Mouse (Mus musculus) thymus, adult 2 months (tissue): ENCODE measurements around the gene Ankle1. TPM values are rescaled to one million over a fixed set of nuclear protein-coding genes. Genes with fewer than 3 reads are reported as not detected.

Experiments
- DNase-seq: peaks from one replicate; pipeline ENCODE4 v3.0.0; 2021
- H3K27ac ChIP-seq: fragments of 200-500 bp; 2 replicates; pipeline ENCODE4 v1.5.1; 2012; ENCODE audit warnings: low read length, control low read depth; ENCODE audit not compliant: control insufficient read depth, insufficient read depth
- H3K27me3 ChIP-seq: fragments of 200-500 bp; 2 replicates; pipeline ENCODE4 v1.6.1; 2012; ENCODE audit warnings: mild to moderate bottlenecking, low read length, moderate library complexity, mixed read lengths; ENCODE audit not compliant: control insufficient read depth, insufficient read depth
- H3K36me3 ChIP-seq: fragments of 200-500 bp; 2 replicates; pipeline ENCODE4 v1.6.1; 2012; ENCODE audit warnings: mild to moderate bottlenecking, low read length, moderate library complexity; ENCODE audit not compliant: control insufficient read depth, insufficient read depth
- H3K4me1 ChIP-seq: fragments of 200-500 bp; replicated peaks from 2 replicates; pipeline ENCODE4 v1.6.1; 2012; ENCODE audit warnings: low read length; ENCODE audit not compliant: control insufficient read depth, insufficient read depth
- H3K4me3 ChIP-seq: fragments of 200-500 bp; 2 replicates; pipeline ENCODE4 v1.5.1; 2012; ENCODE audit warnings: mild to moderate bottlenecking, low read length, control low read depth, moderate library complexity; ENCODE audit not compliant: control insufficient read depth, insufficient read depth
- CTCF ChIP-seq: fragments of 200-500 bp; IDR thresholded peaks from 2 replicates; pipeline ENCODE4 v1.5.1; 2012; ENCODE audit warnings: mild to moderate bottlenecking, control low read depth, low read length, moderate library complexity, borderline replicate concordance; ENCODE audit not compliant: control insufficient read depth, poor library complexity, insufficient read depth; ENCODE audit errors: extremely low read depth
- POLR2A ChIP-seq: fragments of 200-500 bp; IDR thresholded peaks from 2 replicates; pipeline ENCODE4 v1.6.1; 2012; ENCODE audit warnings: mild to moderate bottlenecking, low read length, control low read depth, moderate library complexity; ENCODE audit not compliant: control insufficient read depth, poor library complexity, insufficient read depth; ENCODE audit errors: extremely low read depth
- WGBS: fragments of 180-500 bp; shearing (Covaris S2); methylation state at CpG from one replicate; pipeline ENCODE4 v1.1.7; 2018; 5-methylcytosine and 5-hydroxymethylcytosine counted together
- polyA plus RNA-seq: library from polyadenylated mRNA; depleted of rRNA; stranded (reverse); fragments of >200 nt; gene quantifications from 2 replicates; pipeline ENCODE4 v1.2.3, GENCODE M21; 2012

Ankle1 gene
- polyA plus RNA-seq, 1 experiment: 60.0 TPM

DNA sequence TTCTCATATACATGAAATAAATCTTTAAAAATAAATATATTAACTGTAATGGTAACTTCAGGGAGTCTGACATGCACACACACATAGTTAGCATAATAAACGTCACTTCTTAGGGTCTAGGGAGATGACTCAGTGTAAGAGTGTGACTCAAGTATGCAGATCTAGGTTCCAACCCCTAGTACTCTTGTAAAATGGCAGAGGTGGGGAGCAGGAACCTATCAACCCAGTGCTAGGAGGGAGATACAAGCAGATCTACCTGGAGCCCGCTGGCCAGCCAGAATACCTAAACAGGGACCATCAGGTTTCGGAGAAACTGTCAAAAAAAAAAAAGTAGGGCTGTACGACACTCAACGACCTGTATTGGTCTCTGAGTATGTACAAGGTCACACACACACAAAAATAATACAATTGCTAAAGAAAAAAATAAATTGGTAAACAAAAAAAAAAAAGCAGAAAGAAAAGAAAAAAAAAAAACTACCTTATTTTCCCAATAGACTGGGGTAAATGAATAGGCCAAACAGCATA lies 35.0 kb upstream of the Ankle1 start:
- Histone ChIP-seq H3K27me3 (no peaks in the 10 kb centered on the region), H3K27ac (no peak overlapping the region), H3K4me3 (no peak overlapping the region), H3K36me3 (no peaks in the 10 kb centered on the region), H3K4me1 (peaks cover 20% of the 10 kb centered on the region)
- no peak for TF ChIP-seq POLR2A
- TF ChIP-seq CTCF: no peak
- WGBS: 28% methylated on average over 5 of the region's 5 CpGs
- DNase-seq: no peak

- peak; percentile 95 for TF ChIP-seq POLR2A
- peak; percentile 100 for TF ChIP-seq CTCF
- Histone ChIP-seq H3K36me3 (no peaks in the 10 kb centered on the region), H3K27ac (peak within 1 kb of the TSS; percentile 13)
These were observed 34.5 kb upstream of the Ankle1 start, which contains the start of gene Ocel1 for GRCm38 (mm10) chr8:71371236-71371848. Gene Ocel1 (plus strand): TSS chr8:71371298.

GRCm38 (mm10) chr8:71372427-71372826 lies 33.4 kb upstream of the Ankle1 start:
- no peak for TF ChIP-seq POLR2A
- DNase-seq: no peak

More at GRCm38 (mm10) chr8:71371236-71371848, 34.5 kb upstream of the Ankle1 start, which contains the start of gene Ocel1:
- Histone ChIP-seq H3K4me3 (peak within 1 kb of the TSS; percentile 62), H3K27me3 (no peaks in the 10 kb centered on the region), H3K4me1 (peaks cover 25% of the 10 kb centered on the region)
- DNase-seq: peak; percentile 97
- WGBS: under 1% methylated on average over 68 of the region's 68 CpGs

DNA sequence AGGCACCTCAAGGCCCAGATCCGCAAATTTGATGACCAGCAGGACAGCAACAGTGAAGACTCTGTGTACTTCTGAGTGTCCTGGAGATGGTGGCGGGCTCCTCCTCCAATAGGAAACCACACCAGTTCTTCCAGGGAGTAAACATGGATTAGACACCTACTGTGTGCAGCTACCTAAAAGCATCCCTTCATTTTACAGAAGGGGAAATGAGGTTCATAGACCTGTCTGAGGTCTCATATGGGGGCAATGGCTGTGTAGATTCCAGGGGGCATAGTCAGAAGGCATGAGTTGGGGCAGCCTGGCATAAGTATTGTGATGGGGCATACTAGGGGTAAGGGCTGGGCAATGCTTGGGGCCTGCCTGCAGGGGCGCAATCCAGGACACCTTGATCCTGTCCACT lies 32.8 kb upstream of the Ankle1 start:
- Histone ChIP-seq H3K36me3 (no peaks in the 10 kb centered on the region), H3K4me3 (no peak overlapping the region), H3K4me1 (peaks cover 21% of the 10 kb centered on the region), H3K27me3 (no peaks in the 10 kb centered on the region), H3K27ac (no peak overlapping the region)
- TF ChIP-seq CTCF (no peak), POLR2A (no peak)
- no peak for DNase-seq
- 97% methylated on average over 3 of the region's 3 CpGs for WGBS

More at GRCm38 (mm10) chr8:71372427-71372826, 33.4 kb upstream of the Ankle1 start:
- 97% methylated on average over 12 of the region's 12 CpGs for WGBS
- Histone ChIP-seq H3K27me3 (no peaks in the 10 kb centered on the region), H3K4me1 (peaks cover 26% of the 10 kb centered on the region), H3K36me3 (no peaks in the 10 kb centered on the region), H3K4me3 (no peak overlapping the region), H3K27ac (no peak overlapping the region)

GRCm38 (mm10) chr8:71374616-71375206 lies 31.1 kb upstream of the Ankle1 start:
- H3K36me3 ChIP-seq: no peaks in the 10 kb centered on the region
- H3K4me1 ChIP-seq: peaks cover 18% of the 10 kb centered on the region
- no peak for TF ChIP-seq CTCF
- TF ChIP-seq POLR2A: no peak
- H3K27ac ChIP-seq: no peak overlapping the region
- H3K27me3 ChIP-seq: no peaks in the 10 kb centered on the region; the same call in 1 of the 2 replicates
- H3K4me3 ChIP-seq: no peak overlapping the region
- DNase-seq: no peak
- WGBS: 92% methylated on average over 17 of the region's 17 CpGs

GRCm38 (mm10) chr8:71375581-71376422 lies 30.0 kb upstream of the Ankle1 start:
- Histone ChIP-seq H3K27ac (no peak overlapping the region), H3K4me1 (peaks cover 21% of the 10 kb centered on the region), H3K36me3 (no peaks in the 10 kb centered on the region), H3K27me3 (peaks cover 9% of the 10 kb centered on the region; the same call in 1 of the 2 replicates), H3K4me3 (peak overlapping the region; percentile 29)
- TF ChIP-seq POLR2A: no peak
- TF ChIP-seq CTCF: no peak
- 36% methylated on average over 74 of the region's 74 CpGs for WGBS
- DNase-seq: peak; percentile 46

GRCm38 (mm10) chr8:71376423-71377030 lies 29.3 kb upstream of the Ankle1 start:
- 79% methylated on average over 8 of the region's 8 CpGs for WGBS
- peaks cover 28% of the 10 kb centered on the region for H3K4me1 ChIP-seq
- no peaks in the 10 kb centered on the region for H3K36me3 ChIP-seq
- no peak overlapping the region for H3K27ac ChIP-seq
- peaks cover 16% of the 10 kb centered on the region; the same call in 1 of the 2 replicates for H3K27me3 ChIP-seq
- no peak for TF ChIP-seq CTCF
- TF ChIP-seq POLR2A: no peak
- H3K4me3 ChIP-seq: no peak overlapping the region
- no peak for DNase-seq
